Mouse (Mus musculus) brain, embryonic 14.5 days (tissue): ENCODE measurements around the gene Srgn.

ENCODE experiments used
- CTCF ChIP-seq: fragments of 200-500 bp; IDR thresholded peaks from 2 replicates; pipeline ENCODE4 v1.5.1; 2012; ENCODE audit warnings: inconsistent platforms, mild to moderate bottlenecking, moderate library complexity, borderline replicate concordance; ENCODE audit not compliant: insufficient read depth, insufficient read length; ENCODE audit errors: extremely low read depth
- POLR2A ChIP-seq: fragments of 200-500 bp; IDR thresholded peaks from 2 replicates; pipeline ENCODE4 v1.6.1; 2012; ENCODE audit warnings: mild to moderate bottlenecking, inconsistent platforms, borderline replicate concordance; ENCODE audit not compliant: poor library complexity, insufficient read depth, insufficient read length, severe bottlenecking; ENCODE audit errors: extremely low read depth

GRCm38 (mm10) chr10:62501951-62502350 lies 25.3 kb downstream of the Srgn start:
- TF ChIP-seq CTCF (no peak), POLR2A (no peak)
